Mouse (Mus musculus): ENCODE data around the gene Itgb7. TPM values are rescaled to one million over a fixed set of nuclear protein-coding genes. Genes with fewer than 3 reads are reported as not detected.
A peak's percentile ranks its signal among the peaks of the same experiment; 100 is the strongest.
"Not testable (repeated sequence)": the region's sequence is repeated elsewhere in the genome, so short reads cannot be mapped to it uniquely, and the experiment has no call there.

The Itgb7 gene
- total RNA-seq, 2 experiments from 2014 or later = 1.1 to 1.2 TPM

DNA sequence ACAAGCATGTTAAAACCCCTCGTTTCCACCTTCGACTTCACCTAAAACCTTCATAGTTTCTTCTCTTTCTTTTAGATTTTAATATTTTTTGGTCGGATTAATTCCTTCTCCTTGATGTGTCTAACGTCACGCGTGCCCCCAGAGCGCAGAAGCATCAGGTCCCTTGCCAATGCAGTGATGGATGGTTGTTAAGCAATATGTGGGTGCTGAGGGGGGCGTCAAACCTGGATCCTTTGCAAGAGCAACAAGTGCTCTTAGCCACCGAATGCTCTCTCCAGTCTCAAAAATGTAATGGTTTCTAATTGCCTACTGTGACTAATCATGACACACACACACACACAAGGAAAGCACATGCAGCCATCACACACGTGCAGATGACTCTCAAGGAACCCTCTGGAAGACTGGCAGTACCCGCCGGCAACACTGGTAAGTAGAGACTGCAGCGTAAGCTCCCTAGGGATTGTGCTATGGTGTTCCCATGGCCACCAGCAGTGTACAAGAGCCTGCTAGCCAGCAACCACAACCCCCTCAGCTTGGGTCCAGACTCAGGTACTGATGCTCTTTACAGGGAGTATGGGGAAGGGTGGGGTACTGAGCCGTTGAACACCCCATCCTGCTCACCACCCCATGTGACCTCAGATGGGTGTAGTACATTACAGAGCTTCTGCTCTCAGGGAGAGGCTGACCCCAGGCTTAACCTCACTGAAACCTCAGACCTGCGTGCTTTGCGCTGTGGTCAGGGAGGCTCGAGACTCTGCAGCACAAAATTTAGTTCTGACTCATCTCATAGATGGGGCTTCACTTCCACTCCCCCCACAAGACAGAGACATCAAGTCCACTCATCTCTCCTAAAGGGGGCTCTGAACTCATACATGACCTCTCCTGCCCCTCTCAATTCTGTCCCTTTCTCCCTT lies 1.1 kb downstream of the Itgb7 start:
- DNase-seq (ENCODE audit: low spot score) = no peak

DNA sequence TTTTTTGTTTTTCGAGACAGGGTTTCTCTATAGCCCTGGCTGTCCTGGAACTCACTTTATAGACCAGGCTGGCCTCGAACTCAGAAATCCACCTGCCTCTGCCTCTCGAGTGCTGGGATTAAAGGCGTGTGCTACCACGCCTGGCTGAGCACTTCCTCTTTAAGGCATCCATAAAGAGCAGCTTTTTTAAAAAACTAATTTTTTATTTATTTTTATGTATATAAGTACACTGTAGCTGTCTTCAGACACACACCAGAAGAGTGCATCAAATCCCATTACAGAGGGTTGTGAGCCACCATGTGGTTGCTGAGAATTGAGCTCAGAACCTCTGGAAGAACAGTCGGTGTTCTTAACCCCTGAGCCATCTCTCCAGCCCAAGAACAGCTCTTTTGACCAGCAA lies 6.1 kb downstream of the Itgb7 start:
- DNase-seq (ENCODE audit: low spot score) = not testable (repeated sequence)

- no peak for DNase-seq (ENCODE audit: low spot score)
Measured at GRCm38 (mm10) chr15:102224992-102225617, 6.6 kb downstream of the Itgb7 start.

GRCm38 (mm10) chr15:102224186-102224991 lies 7.4 kb downstream of the Itgb7 start:
- DNase-seq (ENCODE audit: low spot score) = peak; percentile 82

- DNase-seq (ENCODE audit: low spot score) = no peak
Measured at GRCm38 (mm10) chr15:102222386-102222785, 9.4 kb downstream of the Itgb7 start.

GRCm38 (mm10) chr15:102217325-102217724 lies 14.4 kb downstream of the Itgb7 start:
- no peak for DNase-seq (ENCODE audit: low spot score)

DNA sequence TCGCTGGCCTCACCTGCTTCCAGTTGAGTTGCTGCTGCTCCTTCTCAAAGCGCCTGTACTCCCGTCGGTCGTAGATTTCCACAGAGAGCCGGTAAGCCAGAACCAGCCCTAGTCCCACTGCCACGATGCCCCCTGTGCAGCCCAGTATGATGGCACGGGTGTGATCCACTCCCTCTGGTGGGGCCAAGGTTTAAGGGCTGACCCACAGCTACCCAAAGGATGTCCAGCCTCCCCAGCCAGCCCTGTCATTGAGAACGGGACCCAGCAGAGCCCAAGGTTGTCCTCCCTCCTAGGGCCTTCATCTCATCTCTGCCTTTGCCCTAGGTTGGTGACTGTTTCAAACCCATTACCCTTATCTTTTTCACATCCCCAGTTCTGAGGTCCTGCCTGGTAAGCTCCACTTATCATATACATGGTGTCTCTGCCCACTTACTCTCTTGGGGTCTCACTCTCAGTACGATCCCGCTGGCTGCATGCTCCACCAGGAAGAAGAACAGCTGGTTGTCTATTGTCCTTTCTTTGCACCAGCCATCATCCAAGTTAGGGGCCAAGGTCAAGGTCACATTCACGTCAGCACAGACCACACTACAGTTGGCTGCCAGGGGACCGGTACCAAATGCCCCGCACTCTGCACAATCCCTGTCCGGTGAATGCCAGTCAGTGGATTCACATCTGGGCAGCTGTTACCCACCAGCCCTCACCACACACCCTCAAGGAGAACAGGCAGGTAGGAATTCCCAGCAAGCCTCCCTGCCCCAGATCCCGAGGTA lies 15.1 kb downstream of the Itgb7 start:
- DNase-seq (ENCODE audit: low spot score) = no peak

DNA sequence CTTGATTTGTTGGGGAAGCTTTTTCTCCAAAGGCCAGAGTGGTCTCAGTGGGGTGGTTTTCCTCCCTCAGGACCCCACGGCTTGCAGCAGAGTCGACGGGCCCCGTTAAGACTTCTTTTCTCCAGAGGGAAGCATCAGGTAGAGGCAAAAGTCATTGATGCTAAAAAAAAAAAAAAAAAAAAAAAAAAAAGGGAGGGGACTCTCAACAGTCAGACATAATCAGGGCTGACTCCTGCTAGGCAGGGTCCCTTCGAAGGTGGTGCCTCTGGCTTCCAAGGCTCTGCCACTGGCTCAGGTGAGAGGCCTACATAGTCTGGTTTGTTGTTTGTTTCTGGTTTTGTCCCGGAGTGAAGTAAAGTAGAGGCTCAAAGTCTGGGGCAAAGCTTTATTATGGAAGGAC lies 16.1 kb downstream of the Itgb7 start:
- DNase-seq (ENCODE audit: low spot score) = no peak

DNA sequence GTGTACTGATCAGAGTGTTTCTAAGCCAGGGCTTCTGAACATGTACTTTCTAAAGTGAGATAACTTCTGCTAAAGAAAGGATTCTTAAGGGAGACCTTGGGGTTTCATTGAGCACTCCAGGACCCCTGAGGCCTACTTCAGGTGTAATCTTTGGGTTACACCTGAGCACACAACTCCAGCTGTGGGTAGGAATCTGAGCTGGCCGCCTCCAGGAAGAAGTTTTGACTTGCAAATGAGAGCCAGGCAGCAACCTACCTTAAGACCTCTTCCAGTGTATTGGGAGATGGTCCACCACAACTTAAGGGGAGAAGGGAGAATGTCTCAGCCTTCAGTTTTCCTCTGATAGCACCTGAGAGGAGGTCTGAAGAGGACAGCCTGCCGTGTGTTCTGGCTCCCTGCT lies 17.6 kb downstream of the Itgb7 start:
- no peak for DNase-seq (ENCODE audit: low spot score)

DNA sequence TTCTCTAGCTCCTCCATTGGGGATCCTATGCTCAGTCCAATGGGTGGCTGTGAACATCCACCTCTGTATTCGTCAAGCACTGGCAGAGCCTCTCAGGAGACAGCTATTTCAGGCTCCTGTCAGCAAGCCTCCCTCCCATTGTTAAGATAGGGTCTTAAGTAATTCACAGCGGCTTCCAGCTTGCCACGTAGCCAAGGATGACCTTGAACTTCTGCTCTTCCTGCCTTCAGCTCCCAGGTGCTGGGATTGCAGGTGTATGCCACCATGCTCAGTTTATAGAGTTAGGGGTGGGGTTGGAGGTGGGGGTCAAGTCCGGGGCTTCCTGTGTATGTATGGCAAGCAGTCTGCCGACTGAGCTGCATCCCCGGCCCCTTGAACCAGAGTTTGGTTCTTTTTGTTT lies 19.8 kb downstream of the Itgb7 start:
- DNase-seq (ENCODE audit: low spot score) = no peak

GRCm38 (mm10) chr15:102210816-102211215 lies 20.9 kb downstream of the Itgb7 start:
- no peak for DNase-seq (ENCODE audit: low spot score)

GRCm38 (mm10) chr15:102209114-102209513 lies 22.6 kb downstream of the Itgb7 start:
- DNase-seq (ENCODE audit: low spot score) = no peak

- DNase-seq (ENCODE audit: low spot score) = no peak
Measured at GRCm38 (mm10) chr15:102208092-102208561, 23.6 kb downstream of the Itgb7 start.

- no peak for DNase-seq (ENCODE audit: low spot score)
Measured at GRCm38 (mm10) chr15:102207351-102207750, 24.4 kb downstream of the Itgb7 start.

DNA sequence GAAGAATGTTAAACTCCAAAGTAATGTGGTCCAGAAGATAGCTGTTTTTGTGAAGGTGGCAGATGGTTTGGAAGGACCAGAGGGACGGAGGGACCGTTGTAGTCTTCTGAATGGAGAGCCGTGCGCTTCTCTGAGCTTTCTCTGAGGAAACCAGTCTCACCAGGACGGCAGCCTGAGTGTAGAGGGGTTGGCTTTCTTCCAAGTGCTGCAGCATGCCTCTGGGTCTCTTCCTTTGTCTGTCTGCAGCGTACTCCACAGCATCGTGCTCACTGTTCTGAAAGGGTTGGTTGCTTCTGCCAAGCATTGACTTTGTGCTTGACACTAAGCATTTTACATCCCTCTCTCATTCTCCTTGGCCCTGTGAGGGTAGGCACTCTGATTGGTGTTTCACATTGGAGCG lies 26.0 kb downstream of the Itgb7 start:
- no peak for DNase-seq (ENCODE audit: low spot score)

DNA sequence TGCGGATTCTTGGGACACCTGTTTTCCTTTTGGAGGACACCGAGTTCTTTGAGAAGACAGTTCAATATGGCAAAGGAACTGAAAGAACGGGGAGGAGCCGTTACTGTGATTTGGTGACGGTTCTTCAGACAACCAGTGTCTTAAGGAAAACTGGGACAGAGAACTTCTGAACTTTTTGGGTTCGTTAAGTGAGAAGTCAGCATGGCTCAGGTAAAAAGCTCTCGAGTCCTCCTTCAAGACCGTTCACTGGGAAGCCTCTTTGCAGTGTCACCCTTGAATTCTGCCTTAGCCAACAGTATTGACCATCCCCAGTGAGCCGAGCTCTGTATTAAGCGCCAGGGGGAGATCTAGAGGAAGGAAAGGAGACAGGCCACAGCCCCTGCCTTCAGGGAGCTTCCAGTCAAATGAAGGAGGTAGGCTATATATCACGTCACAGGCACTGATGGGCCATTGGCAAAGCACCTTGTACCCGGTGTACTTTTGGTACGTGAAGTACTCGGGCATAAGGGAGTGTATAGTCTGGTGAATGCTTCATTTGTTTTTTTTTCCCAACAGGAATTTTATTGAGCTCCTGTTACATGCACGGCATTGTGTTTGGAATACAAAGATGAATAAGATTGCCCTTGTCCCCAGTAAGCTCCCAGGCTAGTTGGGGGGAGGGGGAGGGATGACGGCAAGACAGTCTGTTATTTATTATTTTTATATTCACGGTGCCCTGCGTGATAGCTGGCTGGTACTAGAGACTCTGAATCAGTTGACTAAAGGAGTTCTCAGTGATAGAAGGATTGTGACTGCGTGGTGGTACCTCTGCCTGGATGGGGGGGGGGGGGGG lies 26.9 kb downstream of the Itgb7 start, which contains the start of gene Csad:
Gene Csad (minus strand): TSS at position 51 of the 832 bp plus-strand sequence.
- no peak for DNase-seq (ENCODE audit: low spot score)

DNA sequence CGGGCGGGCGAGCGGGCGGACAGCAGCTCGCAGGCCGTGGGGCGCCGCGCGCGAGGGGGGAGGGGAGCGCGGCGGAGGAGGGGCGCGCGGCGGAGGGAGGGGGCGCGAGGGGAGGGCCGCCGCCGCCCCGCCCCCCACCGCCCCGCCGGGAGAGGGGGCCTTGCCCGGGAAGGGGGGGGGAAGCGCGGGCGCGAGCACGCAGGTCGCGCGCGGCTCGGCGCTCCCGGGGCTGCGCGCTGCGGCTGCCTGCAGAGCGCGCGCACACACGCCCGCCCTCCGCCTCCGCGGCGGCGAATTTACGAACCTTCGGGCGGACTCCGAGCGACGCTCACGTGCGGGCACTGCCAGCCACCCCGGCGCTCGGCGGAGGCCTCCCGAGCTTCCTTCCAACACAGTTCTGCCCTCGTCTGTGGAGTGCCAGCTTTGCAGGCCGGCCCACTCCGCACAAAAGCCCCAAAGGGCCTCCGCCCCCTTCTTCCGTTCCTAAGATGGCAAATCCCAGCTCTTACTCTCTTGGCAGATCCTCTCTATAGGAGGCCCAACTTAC lies 27.8 kb downstream of the Itgb7 start:
- peak; percentile 34 for DNase-seq (ENCODE audit: low spot score)

- peak; percentile 96 for DNase-seq (ENCODE audit: low spot score)
Measured at GRCm38 (mm10) chr15:102202971-102203834, 28.5 kb downstream of the Itgb7 start, which contains the start of gene Zfp740. Gene Zfp740 (plus strand): TSS chr15:102203249.

- DNase-seq (ENCODE audit: low spot score) = no peak
Measured at GRCm38 (mm10) chr15:102198841-102199240, 32.9 kb downstream of the Itgb7 start.
